Mouse (Mus musculus) megakaryocyte progenitor cell, adult 5-6 weeks (primary cell): ENCODE measurements around the gene Dusp12. TPM values are rescaled to one million over a fixed set of nuclear protein-coding genes. Genes with fewer than 3 reads are reported as not detected.
A peak's percentile ranks its signal among the peaks of the same experiment; 100 is the strongest.

Experiments
- ATAC-seq: replicated peaks from 2 replicates; pipeline ENCODE4 v1.8.0; 2016; ENCODE audit warnings: mild to moderate bottlenecking, moderate TSS enrichment, inconsistent platforms; ENCODE audit not compliant: poor library complexity
- total RNA-seq, 2 experiments: library from RNA; stranded (forward) in 1 of 2; stranded (reverse) in 1 of 2; fragments of 157-497, 149-512 nt in 1 of 2; fragments of 200-1000 nt in 1 of 2; gene quantifications; 2 replicates each; pipeline versions ENCODE4 v1.2.3 to v1.2.4; 2015 to 2017

Gene Dusp12
- total RNA-seq, 2 experiments from 2014 or later, result 10.3 to 17.6 TPM

DNA sequence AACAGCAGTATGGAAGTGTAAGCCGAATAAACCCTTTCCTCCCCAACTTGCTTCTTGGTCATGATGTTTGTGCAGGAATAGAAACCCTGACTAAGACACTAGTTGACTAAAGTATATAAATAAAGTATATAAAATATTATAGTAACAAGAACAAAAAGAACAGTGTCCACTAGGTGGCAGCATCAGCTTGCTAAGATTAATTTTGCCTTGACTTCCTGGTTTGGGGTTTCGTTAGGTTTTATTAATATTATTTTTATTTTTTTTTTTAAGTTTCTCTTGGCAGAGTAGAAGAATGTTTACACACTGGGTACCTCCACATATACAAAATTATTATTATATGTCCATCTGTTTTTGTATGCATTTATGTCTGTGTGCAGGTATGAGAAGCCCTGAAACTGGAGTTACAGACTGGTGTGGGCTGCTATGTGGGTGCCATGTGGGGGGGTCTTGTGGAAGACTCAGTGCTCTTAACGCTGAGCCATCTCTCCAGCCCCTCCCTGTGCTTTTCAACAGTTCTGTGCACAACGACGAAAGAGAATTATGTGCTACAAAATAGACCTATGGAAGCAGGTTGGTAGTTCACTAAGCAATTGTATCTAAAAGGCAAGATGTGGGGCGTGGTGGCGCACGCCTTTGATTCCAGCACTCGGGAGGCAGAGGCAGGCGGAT lies 15.6 kb upstream of the Dusp12 start:
- peak; percentile 57 for ATAC-seq

- ATAC-seq, result no peak; the same call in 1 of the 2 replicates
These were observed 13.2 kb upstream of the Dusp12 start for GRCm38 (mm10) chr1:170898413-170899075.

DNA sequence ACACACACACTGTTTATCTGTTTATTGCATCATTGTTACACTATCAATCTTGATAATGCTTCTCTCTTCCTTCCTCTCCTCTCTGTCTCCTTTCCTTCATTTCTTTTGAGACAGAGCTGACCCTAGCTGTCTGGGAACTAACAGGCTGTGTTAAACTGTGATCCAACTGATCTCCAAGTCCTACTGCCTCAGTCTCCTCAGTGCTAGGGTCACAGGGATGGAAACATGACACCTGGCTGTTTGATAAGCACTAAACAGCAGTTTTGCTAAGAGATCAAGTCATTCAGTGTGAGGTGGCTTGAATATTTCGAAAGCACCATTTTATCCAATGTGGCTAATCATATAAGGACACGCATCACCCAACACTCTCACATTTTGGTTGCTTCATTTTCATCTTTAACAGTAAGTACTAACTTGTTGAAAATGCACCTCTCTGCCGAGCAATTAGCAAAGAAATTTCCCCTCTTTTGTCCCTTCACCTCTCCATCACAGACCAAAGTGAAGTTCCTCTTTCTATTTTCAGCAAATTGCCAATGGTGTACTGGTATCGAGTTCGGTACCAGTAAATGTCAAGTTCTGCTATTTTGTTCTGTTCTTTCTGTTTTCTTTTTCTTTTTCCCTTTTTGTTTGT lies 11.4 kb upstream of the Dusp12 start:
- ATAC-seq, result no peak

GRCm38 (mm10) chr1:170894603-170895602 lies 9.6 kb upstream of the Dusp12 start:
- peak; percentile 80 for ATAC-seq

- no peak for ATAC-seq
These were observed 6.9 kb upstream of the Dusp12 start for GRCm38 (mm10) chr1:170892279-170892678.

- ATAC-seq, result no peak
These were observed 6.3 kb upstream of the Dusp12 start for GRCm38 (mm10) chr1:170891646-170892045.

- no peak for ATAC-seq
These were observed 4.0 kb upstream of the Dusp12 start for GRCm38 (mm10) chr1:170889310-170889709.

DNA sequence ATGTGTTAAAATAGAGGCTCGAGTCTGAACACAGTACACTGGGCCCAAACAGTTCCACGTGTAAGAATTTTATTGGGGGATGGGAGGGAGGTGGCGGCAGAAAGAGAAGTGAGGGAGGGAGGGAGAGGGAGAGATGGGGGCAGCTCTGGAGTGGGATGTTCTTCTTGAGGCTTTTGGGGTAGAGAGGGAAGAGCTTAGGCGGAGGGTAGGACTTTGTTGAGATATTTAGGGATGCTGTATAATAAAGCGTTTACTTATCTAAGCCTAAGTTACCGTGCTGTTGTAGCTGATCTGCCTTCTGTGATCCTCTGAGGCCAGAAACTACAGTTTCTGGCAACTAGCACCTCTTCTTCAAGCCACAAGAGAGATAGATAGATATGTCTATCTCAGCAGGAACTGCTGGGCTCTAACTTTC lies 711 bp upstream of the Dusp12 start:
- peak; percentile 42 for ATAC-seq

DNA sequence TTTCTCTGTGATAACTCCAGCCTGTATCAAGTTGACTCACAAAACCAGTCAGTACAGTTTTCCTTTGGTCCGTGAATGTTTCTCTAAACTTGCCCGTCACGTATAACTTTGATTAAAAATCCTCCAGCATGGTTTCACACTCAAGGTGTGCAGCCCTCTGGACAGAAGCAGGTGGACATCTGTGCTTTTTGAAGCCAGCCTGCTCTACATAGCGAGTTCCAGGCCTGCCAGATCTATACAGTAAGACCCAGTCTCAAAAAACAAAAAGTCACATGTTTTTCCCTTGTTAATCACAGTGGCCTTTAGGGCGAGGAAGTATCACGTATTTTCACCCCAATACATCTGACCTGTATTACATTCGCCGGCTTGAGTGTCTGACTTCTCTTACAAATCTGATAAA lies 950 bp downstream of the Dusp12 start:
- ATAC-seq, result no peak

GRCm38 (mm10) chr1:170882915-170883485 lies 2.3 kb downstream of the Dusp12 start:
- no peak for ATAC-seq

DNA sequence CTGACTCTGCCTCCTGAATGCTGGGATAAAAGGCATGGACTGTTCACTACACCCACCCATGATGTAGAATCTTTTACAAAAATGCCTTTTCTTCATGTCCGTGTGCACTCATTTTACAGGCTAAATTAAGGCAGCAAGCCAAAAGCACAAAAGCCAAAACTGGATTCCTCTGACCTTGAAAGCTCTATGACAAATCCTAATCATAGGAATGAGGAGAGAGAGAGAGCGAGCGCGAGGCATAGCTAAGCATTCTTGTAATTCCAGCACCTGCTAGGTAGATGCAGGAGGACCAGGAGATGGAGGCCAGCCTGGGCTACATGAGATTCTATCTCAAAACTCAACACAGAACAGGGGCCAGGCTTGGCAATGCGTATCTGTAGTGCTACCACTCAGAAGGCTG lies 8.4 kb downstream of the Dusp12 start:
- no peak for ATAC-seq

DNA sequence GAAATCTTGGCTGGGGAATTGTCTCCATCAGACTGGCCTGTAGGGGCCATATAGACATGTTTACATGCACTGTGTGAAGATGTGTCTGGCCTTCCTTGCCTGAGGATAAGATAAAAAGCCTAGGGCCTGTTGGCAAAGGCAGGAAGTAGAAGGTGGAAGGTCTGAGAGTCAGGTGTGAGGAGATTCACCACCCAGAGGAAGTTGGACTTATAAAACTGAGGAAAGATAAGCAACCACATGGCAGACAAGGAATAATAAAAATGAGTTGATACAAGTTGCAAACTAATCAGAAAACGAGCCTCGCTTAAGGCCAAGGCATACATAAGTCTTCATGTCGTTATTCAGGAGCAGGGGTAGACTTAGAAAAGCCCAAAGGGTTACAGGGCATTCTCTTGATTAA lies 9.7 kb downstream of the Dusp12 start:
- no peak for ATAC-seq

- no peak for ATAC-seq
These were observed 13.4 kb downstream of the Dusp12 start for GRCm38 (mm10) chr1:170871961-170872360.

DNA sequence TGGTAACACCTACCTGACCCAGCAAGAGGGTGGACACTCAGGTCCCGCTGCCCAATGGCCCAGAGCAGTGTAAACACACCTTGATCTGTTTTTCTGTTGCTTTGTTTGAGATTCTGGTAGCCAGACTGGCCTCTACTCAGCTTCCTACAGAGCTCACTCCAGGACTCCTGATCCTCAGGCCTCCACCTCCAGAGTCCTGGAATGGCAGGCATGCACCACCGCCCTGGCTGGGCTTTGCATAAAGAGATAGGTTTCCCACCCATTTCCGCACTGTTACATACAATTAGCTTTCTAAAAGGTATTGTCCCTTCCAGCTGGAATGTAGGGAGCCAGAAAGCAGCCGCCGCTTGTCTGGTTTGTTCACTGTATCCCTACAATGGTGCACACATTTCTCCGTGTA lies 13.9 kb downstream of the Dusp12 start:
- ATAC-seq, result no peak

GRCm38 (mm10) chr1:170868905-170869283 lies 16.4 kb downstream of the Dusp12 start:
- no peak for ATAC-seq

DNA sequence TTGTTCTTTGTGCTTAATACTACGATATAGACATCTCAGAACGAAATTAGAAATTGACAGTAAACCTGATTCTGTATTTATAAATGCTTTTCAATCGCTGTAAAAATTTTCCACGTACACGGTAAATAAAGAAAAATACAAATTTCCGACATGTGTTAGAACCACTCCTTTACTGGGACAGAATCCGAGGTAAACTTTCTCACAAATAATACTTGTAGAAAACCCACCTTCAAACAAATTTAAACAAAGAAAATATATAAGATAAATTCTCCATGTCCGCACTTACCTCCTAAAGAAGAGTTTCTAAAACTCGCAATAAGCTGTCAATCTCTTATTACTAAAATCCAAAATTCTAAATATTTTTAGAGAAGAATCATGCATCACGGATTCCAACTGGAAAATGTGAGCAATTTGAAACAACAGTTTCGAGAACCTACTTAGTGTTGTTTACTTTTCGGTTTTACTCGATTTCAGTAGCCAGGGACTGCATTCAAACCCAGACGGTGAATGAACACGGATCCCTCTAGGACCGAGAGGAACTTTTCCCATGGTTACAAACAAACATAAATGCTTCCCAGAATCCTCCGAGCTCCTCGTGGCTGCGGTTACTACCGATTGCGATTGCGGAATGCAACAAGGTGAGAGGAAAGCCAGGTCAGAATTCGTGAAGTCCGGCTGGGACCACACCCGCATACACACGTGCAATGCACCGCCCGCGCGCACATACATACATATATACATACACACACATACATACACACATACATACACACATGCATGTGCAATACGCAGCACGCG lies 17.0 kb downstream of the Dusp12 start:
- peak; percentile 69 for ATAC-seq

DNA sequence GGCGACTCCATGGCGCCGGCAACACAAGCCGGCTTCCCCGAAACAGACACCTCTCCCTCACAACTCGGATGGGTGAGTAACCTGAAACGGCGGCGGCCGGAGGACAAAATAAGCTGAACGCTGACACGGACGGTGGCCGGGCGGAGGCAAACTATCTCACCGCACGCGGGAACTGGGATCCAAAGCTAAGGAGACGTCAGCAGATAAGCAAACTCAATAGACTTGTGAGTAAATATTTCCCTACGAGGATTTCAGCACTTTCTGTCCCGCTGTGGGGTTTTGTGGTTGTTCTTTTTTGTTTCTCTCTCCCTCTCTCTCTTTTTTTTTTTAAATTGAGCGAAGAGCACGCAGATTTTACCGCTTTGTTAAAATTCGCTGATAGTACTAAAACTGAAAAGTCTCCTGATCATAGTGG lies 17.6 kb downstream of the Dusp12 start, which contains the start of gene Atf6:
Gene Atf6, minus strand, starts transcription at position 81 of the 415 bp plus-strand sequence.
- peak; percentile 85 for ATAC-seq

GRCm38 (mm10) chr1:170866992-170867690 lies 18.2 kb downstream of the Dusp12 start:
- ATAC-seq, result peak; percentile 6

- no peak for ATAC-seq
These were observed 19.9 kb downstream of the Dusp12 start for GRCm38 (mm10) chr1:170865406-170865805.
